Mouse (Mus musculus): ENCODE measurements at regions not wholly inside any gene's neighbourhood (a gene's known extent, or its start where the extent isn't known, plus 50 kb on each side); places are given as distances from the start of the nearest gene placed in this dataset.

DNA sequence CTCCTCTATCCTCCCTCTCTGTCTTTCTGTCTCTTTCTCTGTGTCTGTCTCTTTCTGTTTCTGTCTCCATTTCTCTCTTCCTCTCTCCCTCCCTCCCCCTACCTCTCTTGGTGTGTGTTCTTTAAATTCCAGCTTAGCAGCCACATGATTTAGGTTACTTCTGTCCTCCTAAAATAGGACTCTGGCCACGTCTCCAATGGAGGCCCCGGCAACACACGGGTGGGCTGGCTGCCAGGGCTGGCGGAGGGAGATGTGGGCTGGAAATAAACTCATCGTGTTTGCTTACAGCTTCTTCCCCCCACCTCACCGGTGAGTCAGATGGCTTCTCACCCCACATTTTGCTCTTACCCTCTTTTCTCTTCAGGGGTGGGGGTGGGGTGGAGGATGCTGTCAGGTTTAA, 74.5 kb upstream of the Eif4g2 start:
- Histone ChIP-seq H3K4me2 (ENCODE audit: low read depth, low read length) (peak overlapping the region; percentile 13), H3K4me3 (ENCODE audit: low read length) (no peak overlapping the region), H3K27me3 (ENCODE audit: control insufficient read depth, insufficient read depth, low read depth, low read length) (no peaks in the 10 kb centered on the region), H3K36me3 (ENCODE audit: control insufficient read depth, insufficient read depth, low read length) (no peaks in the 10 kb centered on the region), H3K9me3 (ENCODE audit: control insufficient read depth, low read length) (no peaks in the 10 kb centered on the region), H3K9ac (ENCODE audit: low read length) (no peak overlapping the region), H3K27ac (ENCODE audit: low read length) (no peak overlapping the region), H3K4me1 (replicated peaks; ENCODE audit: control insufficient read depth, insufficient read depth, low read length) (peaks cover 17% of the 10 kb centered on the region)
- WGBS: 5% methylated on average over 6 of the region's 6 CpGs
- ATAC-seq (ENCODE audit: low read depth): peak; percentile 65

DNA sequence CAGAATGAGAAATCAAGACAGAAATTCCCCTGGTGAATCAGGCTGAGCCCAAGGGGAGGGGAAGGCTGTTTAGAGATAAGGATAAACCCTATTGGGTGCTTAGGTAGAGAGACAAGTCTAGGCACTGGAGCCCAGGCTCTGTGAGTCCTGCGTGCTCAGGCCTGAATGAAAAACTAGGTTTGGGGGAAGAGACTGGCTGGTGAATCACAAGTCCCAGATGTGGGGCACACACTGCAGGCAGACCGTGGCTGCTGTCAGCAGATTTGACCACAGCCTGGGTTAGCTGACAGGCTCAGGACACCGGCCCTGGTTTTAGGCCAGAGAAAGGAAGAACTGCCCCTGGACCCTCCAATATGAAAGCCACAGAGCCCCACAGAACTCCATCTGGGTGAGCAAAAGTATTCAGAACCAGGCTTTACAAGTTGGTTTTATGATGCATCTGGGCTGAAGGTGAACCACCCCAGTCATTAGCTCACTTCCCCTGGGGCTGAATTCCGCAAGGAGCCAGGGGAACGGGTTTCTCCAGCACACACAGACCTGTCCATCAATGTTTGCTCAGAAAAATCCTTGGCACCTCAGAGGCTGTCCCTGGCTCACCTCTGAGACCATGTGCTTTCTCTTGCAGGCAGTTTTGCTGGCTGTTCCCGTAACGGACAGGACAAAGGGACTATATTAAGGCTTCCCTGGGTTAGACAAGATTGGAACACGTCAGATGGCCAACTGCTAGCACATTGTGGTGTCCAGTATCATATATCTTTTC, 73.8 kb upstream of the Eif4g2 start:
- Histone ChIP-seq H3K4me1 (replicated peaks; ENCODE audit: control insufficient read depth, insufficient read depth, low read length) (peaks cover 17% of the 10 kb centered on the region), H3K27ac (ENCODE audit: low read length) (peak overlapping the region; percentile 18; the same call in 1 of the 2 replicates), H3K4me2 (ENCODE audit: low read depth, low read length) (no peak overlapping the region), H3K9ac (ENCODE audit: low read length) (no peak overlapping the region), H3K9me3 (ENCODE audit: control insufficient read depth, low read length) (no peaks in the 10 kb centered on the region), H3K36me3 (ENCODE audit: control insufficient read depth, insufficient read depth, low read length) (no peaks in the 10 kb centered on the region), H3K4me3 (ENCODE audit: low read length) (no peak overlapping the region), H3K27me3 (ENCODE audit: control insufficient read depth, insufficient read depth, low read depth, low read length) (no peaks in the 10 kb centered on the region)
- WGBS: 37% methylated on average over 8 of the region's 8 CpGs
- ATAC-seq (ENCODE audit: low read depth): peak; percentile 71

DNA sequence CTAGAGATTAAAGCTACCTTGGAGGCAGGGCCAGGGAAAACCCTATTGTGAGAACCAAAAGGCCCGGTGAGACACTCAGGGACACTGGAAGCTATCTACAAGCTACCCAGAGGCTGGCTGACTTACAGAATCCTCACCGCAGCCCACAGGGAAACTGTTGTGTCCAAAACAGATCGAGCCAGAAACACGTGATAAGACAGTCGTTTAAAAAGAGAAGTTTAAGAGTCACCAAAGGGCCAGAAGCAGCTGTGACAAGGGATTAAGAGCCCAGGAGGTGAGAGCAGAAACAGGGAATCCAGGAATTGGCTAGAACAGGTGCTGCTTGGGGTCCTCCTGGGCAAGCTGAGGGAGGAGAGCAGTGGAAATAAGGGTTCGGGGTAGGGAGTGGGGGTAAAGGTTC, 73.2 kb upstream of the Eif4g2 start:
- WGBS: 44% methylated on average over 6 of the region's 6 CpGs
- no peaks in the 10 kb centered on the region for H3K27me3 ChIP-seq (ENCODE audit: control insufficient read depth, insufficient read depth, low read depth, low read length)
- H3K4me2 ChIP-seq (ENCODE audit: low read depth, low read length): no peak overlapping the region
- H3K36me3 ChIP-seq (ENCODE audit: control insufficient read depth, insufficient read depth, low read length): no peaks in the 10 kb centered on the region
- H3K9ac ChIP-seq (ENCODE audit: low read length): no peak overlapping the region
- H3K4me3 ChIP-seq (ENCODE audit: low read length): no peak overlapping the region
- H3K9me3 ChIP-seq (ENCODE audit: control insufficient read depth, low read length): no peaks in the 10 kb centered on the region
- ATAC-seq (ENCODE audit: low read depth): no peak
- H3K27ac ChIP-seq (ENCODE audit: low read length): no peak overlapping the region
- peaks cover 17% of the 10 kb centered on the region for H3K4me1 ChIP-seq (replicated peaks; ENCODE audit: control insufficient read depth, insufficient read depth, low read length)

DNA sequence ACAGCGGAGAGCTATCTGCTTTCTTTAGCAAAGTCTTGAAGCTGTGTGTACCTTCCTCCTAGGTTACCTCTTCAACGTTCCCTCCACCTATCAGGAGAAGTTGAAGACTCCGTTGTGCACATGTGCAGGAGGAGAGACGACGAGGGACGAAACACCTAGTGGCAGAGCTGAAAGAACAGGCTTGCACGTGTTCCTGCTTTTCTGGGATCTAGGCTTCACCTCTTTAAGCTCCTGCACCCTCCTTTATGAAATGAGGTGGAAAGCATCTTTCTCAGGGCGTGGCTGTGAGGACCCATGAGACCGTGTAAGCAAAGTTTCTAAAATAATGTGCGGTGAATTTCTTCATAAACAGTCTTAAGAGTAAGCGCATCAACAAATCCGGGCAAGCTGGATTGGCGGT, 71.4 kb upstream of the Eif4g2 start:
- 78% methylated on average over 13 of the region's 13 CpGs for WGBS
- H3K4me3 ChIP-seq (ENCODE audit: low read length): no peak overlapping the region
- no peak for ATAC-seq (ENCODE audit: low read depth)

DNA sequence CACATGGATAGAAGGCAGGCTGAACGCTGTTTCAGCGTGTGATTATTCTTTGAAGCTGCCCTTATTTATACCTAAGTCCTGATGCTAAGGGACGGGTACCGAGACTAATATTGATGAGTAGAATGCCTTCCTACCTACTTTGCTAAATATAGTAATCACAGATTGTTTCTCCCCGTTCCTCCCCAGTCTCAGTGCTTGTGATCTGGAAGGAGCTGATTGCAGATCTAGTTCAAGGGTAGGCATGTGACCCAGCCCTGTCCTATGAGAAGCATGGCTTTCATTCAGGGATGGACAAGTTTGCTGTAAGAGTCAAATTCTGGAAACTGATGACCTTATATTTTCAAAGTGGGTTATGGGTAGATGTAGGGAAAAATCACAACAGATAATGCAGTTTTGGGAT, 67.7 kb upstream of the Eif4g2 start:
- Histone ChIP-seq H3K4me3 (ENCODE audit: low read length) (no peak overlapping the region), H3K4me1 (replicated peaks; ENCODE audit: control insufficient read depth, insufficient read depth, low read length) (no peaks in the 10 kb centered on the region), H3K27me3 (ENCODE audit: control insufficient read depth, insufficient read depth, low read depth, low read length) (no peaks in the 10 kb centered on the region), H3K27ac (ENCODE audit: low read length) (no peak overlapping the region), H3K36me3 (ENCODE audit: control insufficient read depth, insufficient read depth, low read length) (no peaks in the 10 kb centered on the region), H3K9ac (ENCODE audit: low read length) (no peak overlapping the region), H3K9me3 (ENCODE audit: control insufficient read depth, low read length) (no peaks in the 10 kb centered on the region), H3K4me2 (ENCODE audit: low read depth, low read length) (no peak overlapping the region)
- 72% methylated on average over 5 of the region's 5 CpGs for WGBS
- no peak for ATAC-seq (ENCODE audit: low read depth)

More for the DNA sequence above, 71.4 kb upstream of the Eif4g2 start:
- no peak overlapping the region for H3K9ac ChIP-seq (ENCODE audit: low read length)
- H3K4me1 ChIP-seq (replicated peaks; ENCODE audit: control insufficient read depth, insufficient read depth, low read length): peaks cover 17% of the 10 kb centered on the region
- no peak overlapping the region for H3K27ac ChIP-seq (ENCODE audit: low read length)
- H3K9me3 ChIP-seq (ENCODE audit: control insufficient read depth, low read length): no peaks in the 10 kb centered on the region
- no peak overlapping the region for H3K4me2 ChIP-seq (ENCODE audit: low read depth, low read length)
- no peaks in the 10 kb centered on the region for H3K27me3 ChIP-seq (ENCODE audit: control insufficient read depth, insufficient read depth, low read depth, low read length)
- H3K36me3 ChIP-seq (ENCODE audit: control insufficient read depth, insufficient read depth, low read length): no peaks in the 10 kb centered on the region

DNA sequence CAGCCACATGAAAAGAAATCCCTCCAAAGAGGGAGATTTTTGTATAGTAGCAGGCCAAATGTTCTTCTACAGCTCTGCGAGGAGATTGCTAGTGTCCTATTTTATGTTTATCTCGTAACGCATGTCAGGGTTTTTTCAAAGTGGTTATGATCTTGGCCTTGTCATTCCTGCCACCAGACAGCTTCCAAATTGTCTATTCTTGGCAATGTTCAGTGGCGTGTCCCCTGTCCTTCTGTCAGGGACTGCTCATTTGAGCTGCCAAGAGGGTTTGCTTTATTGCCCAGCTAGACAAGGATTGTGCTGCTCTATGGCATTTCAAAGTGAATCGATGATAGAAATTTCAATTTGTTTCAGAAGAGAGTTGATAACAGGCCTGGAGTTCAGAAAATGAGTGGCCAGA, 67.3 kb upstream of the Eif4g2 start:
- no peaks in the 10 kb centered on the region for H3K9me3 ChIP-seq (ENCODE audit: control insufficient read depth, low read length)
- no peak overlapping the region for H3K27ac ChIP-seq (ENCODE audit: low read length)
- H3K4me2 ChIP-seq (ENCODE audit: low read depth, low read length): no peak overlapping the region
- 49% methylated on average over 5 of the region's 5 CpGs for whole genome bisulfite sequencing
- H3K4me3 ChIP-seq (ENCODE audit: low read length): no peak overlapping the region
- no peaks in the 10 kb centered on the region for H3K27me3 ChIP-seq (ENCODE audit: control insufficient read depth, insufficient read depth, low read depth, low read length)
- peak; percentile 51; the same call in 1 of the 2 replicates for ATAC-seq (ENCODE audit: low read depth)
- H3K36me3 ChIP-seq (ENCODE audit: control insufficient read depth, insufficient read depth, low read length): no peaks in the 10 kb centered on the region
- no peaks in the 10 kb centered on the region for H3K4me1 ChIP-seq (replicated peaks; ENCODE audit: control insufficient read depth, insufficient read depth, low read length)
- no peak overlapping the region for H3K9ac ChIP-seq (ENCODE audit: low read length)

DNA sequence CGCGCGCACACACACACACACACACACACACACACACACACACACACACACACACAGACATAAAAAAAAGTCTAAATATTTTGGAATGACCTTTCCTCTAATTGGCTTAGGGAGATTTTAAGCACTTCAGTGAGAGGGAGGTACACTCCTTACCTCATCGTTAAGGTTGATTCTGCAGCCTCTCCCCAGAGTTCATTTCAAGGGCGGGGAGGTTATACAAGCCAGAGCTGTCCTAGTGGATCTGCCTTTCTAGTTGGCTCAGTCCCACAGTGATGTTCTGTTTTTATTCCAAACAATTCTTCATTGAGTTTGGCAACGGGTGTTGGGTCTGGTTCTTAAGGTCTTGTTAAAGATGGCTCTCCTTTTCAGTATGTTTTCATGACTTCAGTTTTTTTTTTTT, 64.8 kb upstream of the Eif4g2 start:
- no peaks in the 10 kb centered on the region for H3K36me3 ChIP-seq (ENCODE audit: control insufficient read depth, insufficient read depth, low read length)
- 79% methylated on average over 6 of the region's 6 CpGs for WGBS
- ATAC-seq (ENCODE audit: low read depth): no peak
- H3K4me2 ChIP-seq (ENCODE audit: low read depth, low read length): no peak overlapping the region
- no peak overlapping the region for H3K9ac ChIP-seq (ENCODE audit: low read length)
- H3K4me1 ChIP-seq (replicated peaks; ENCODE audit: control insufficient read depth, insufficient read depth, low read length): no peaks in the 10 kb centered on the region; the same call in 1 of the 2 replicates
- no peaks in the 10 kb centered on the region for H3K27me3 ChIP-seq (ENCODE audit: control insufficient read depth, insufficient read depth, low read depth, low read length)
- no peak overlapping the region for H3K27ac ChIP-seq (ENCODE audit: low read length)
- no peak overlapping the region for H3K4me3 ChIP-seq (ENCODE audit: low read length)
- no peaks in the 10 kb centered on the region for H3K9me3 ChIP-seq (ENCODE audit: control insufficient read depth, low read length)

DNA sequence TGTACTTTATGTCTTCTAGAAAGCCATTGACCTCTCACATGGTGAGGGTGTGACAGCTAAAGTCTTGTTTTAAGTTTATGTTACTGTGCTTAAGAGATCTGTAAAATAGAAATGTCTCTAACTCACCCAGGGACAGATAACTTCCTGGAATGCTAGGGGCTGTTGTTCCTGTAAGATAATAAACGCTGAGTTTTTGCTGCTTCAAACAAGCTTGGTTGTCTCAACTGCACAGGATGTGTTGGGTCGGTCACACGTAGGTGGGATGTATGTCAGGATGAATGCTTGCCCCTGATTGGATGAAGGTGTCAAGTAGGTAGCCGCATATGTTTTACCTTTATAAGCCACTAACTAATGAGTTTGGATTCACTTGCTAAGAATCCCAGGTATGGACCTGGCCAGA, 63.8 kb upstream of the Eif4g2 start:
- H3K9ac ChIP-seq (ENCODE audit: low read length): no peak overlapping the region
- H3K27ac ChIP-seq (ENCODE audit: low read length): no peak overlapping the region
- no peaks in the 10 kb centered on the region for H3K27me3 ChIP-seq (ENCODE audit: control insufficient read depth, insufficient read depth, low read depth, low read length)
- H3K4me2 ChIP-seq (ENCODE audit: low read depth, low read length): no peak overlapping the region
- H3K4me1 ChIP-seq (replicated peaks; ENCODE audit: control insufficient read depth, insufficient read depth, low read length): no peaks in the 10 kb centered on the region; the same call in 1 of the 2 replicates
- no peak for ATAC-seq (ENCODE audit: low read depth)
- H3K9me3 ChIP-seq (ENCODE audit: control insufficient read depth, low read length): no peaks in the 10 kb centered on the region
- H3K36me3 ChIP-seq (ENCODE audit: control insufficient read depth, insufficient read depth, low read length): no peaks in the 10 kb centered on the region
- 71% methylated on average over 4 of the region's 4 CpGs for WGBS
- no peak overlapping the region for H3K4me3 ChIP-seq (ENCODE audit: low read length)

DNA sequence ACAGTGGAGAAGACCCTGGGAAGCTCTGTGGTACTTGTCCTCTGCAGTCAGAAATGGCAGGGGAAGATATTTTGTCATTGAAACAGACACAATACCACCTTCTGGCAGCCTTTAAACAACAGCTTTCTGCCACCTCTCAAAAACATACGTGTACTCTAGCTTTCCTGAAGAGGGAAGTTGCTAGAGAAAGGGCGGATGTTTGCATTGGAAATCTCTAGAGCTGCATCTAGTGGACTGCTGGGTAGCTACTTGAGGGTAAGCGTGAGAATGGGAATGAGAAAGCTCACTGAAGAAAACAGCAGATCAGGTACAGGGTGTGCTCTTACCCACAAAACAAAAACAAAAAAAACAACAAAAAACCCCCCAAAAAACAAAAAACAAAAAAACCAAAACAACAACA, 61.4 kb upstream of the Eif4g2 start:
- no peaks in the 10 kb centered on the region; the same call in 1 of the 2 replicates for H3K4me1 ChIP-seq (replicated peaks; ENCODE audit: control insufficient read depth, insufficient read depth, low read length)
- H3K4me3 ChIP-seq (ENCODE audit: low read length): no peak overlapping the region
- H3K9ac ChIP-seq (ENCODE audit: low read length): no peak overlapping the region
- ATAC-seq (ENCODE audit: low read depth): no peak
- no peaks in the 10 kb centered on the region for H3K9me3 ChIP-seq (ENCODE audit: control insufficient read depth, low read length)
- no peaks in the 10 kb centered on the region for H3K36me3 ChIP-seq (ENCODE audit: control insufficient read depth, insufficient read depth, low read length)
- no peak overlapping the region for H3K4me2 ChIP-seq (ENCODE audit: low read depth, low read length)
- H3K27ac ChIP-seq (ENCODE audit: low read length): peak overlapping the region; percentile 48; the same call in 1 of the 2 replicates
- 41% methylated on average over 3 of the region's 3 CpGs for WGBS
- no peaks in the 10 kb centered on the region for H3K27me3 ChIP-seq (ENCODE audit: control insufficient read depth, insufficient read depth, low read depth, low read length)
